Comparison of ENCODE assay signal across 8 mouse cellular contexts in genomic region chr9:95186386-95187289, GRCm38 (mm10).
DNase-seq lines count a peak whose midpoint lies in the region; ATAC-seq and TF ChIP-seq lines count a peak whose summit lies in the region.

No protein-coding gene starts in this region.

- TF ChIP-seq EP300 in heart, postnatal 0 days (IDR thresholded peaks at IDR 0.05; ENCODE audit: low read depth) = no peak

- no peak overlapping the region for H3K4me3 ChIP-seq in heart, postnatal 0 days (ENCODE audit: low read depth, low read length)
- H3K4me3 ChIP-seq in intestine, embryonic 16.5 days (ENCODE audit: low read length) = no peak overlapping the region
- no peak overlapping the region for H3K4me3 ChIP-seq in stomach, embryonic 16.5 days (replicated peaks; ENCODE audit: low read length)
- no peak overlapping the region for H3K4me3 ChIP-seq in midbrain, embryonic 13.5 days (replicated peaks)

- TF ChIP-seq CTCF in heart, postnatal 0 days (IDR thresholded peaks at IDR 0.05; ENCODE audit: low read depth) = no peak

- H3K4me2 ChIP-seq in heart, postnatal 0 days (ENCODE audit: low read depth, low read length) = no peak overlapping the region
- H3K4me2 ChIP-seq in intestine, embryonic 16.5 days (ENCODE audit: low read depth, low read length) = no peak overlapping the region
- H3K4me2 ChIP-seq in stomach, embryonic 16.5 days (ENCODE audit: low read depth, low read length) = no peak overlapping the region
- H3K4me2 ChIP-seq in midbrain, embryonic 13.5 days (replicated peaks) = no peak overlapping the region

- peak overlapping the region; percentile 39; the same call in 1 of the 2 replicates for H3K27ac ChIP-seq in heart, postnatal 0 days (ENCODE audit: low read depth)
- H3K27ac ChIP-seq in intestine, embryonic 16.5 days (ENCODE audit: low read length) = peak overlapping the region; percentile 53
- peak overlapping the region; percentile 68 for H3K27ac ChIP-seq in stomach, embryonic 16.5 days (ENCODE audit: low read length)
- no peak overlapping the region for H3K27ac ChIP-seq in midbrain, embryonic 13.5 days

- no peaks in the 10 kb centered on the region for H3K9me3 ChIP-seq in heart, postnatal 0 days (replicated peaks; ENCODE audit: control insufficient read depth, low read length)
- H3K9me3 ChIP-seq in intestine, embryonic 16.5 days (ENCODE audit: control insufficient read depth, low read length) = no peaks in the 10 kb centered on the region
- H3K9me3 ChIP-seq in stomach, embryonic 16.5 days (replicated peaks; ENCODE audit: control insufficient read depth, low read length) = no peaks in the 10 kb centered on the region
- peaks cover 3% of the 10 kb centered on the region; the same call in 1 of the 2 replicates for H3K9me3 ChIP-seq in midbrain, embryonic 13.5 days

- no peaks in the 10 kb centered on the region; the same call in 1 of the 2 replicates for H3K4me1 ChIP-seq in heart, postnatal 0 days (ENCODE audit: control insufficient read depth, insufficient read depth)
- H3K4me1 ChIP-seq in intestine, embryonic 16.5 days (ENCODE audit: control insufficient read depth, insufficient read depth, low read length) = peaks cover 9% of the 10 kb centered on the region; the same call in 1 of the 2 replicates
- H3K4me1 ChIP-seq in stomach, embryonic 16.5 days (ENCODE audit: control insufficient read depth, insufficient read depth, low read length) = peaks cover 30% of the 10 kb centered on the region
- peaks cover 5% of the 10 kb centered on the region for H3K4me1 ChIP-seq in midbrain, embryonic 13.5 days (replicated peaks)

- H3K9ac ChIP-seq in heart, postnatal 0 days (replicated peaks; ENCODE audit: low read depth, low read length) = no peak overlapping the region
- no peak overlapping the region for H3K9ac ChIP-seq in intestine, embryonic 16.5 days (ENCODE audit: low read depth, low read length)
- no peak overlapping the region for H3K9ac ChIP-seq in stomach, embryonic 16.5 days (ENCODE audit: low read length)
- H3K9ac ChIP-seq in midbrain, embryonic 13.5 days (replicated peaks) = no peak overlapping the region

- intact Hi-C loops in heart, postnatal 36 days (cut with DNase I) = loop anchor here (5.0 kb wide), 1 partner anchor 221 kb away; the partner anchor contains the start of gene Chst2

- DNase-seq in heart, postnatal 0 days (ENCODE audit: low spot score) = no peak
- no peak for DNase-seq in heart, postnatal 36 days
- peak; percentile 35 for DNase-seq in right cerebral cortex, postnatal 4 days
- no peak for DNase-seq in right cerebral cortex, postnatal 14 days
- DNase-seq in MN1 (ENCODE audit: low spot score) = no peak

- 57% methylated on average over 15 of the region's 15 CpGs for WGBS in heart, postnatal 0 days
- WGBS in intestine, embryonic 16.5 days = 46% methylated on average over 15 of the region's 15 CpGs
- 48% methylated on average over 15 of the region's 15 CpGs for WGBS in stomach, embryonic 16.5 days
- 64% methylated on average over 15 of the region's 15 CpGs for WGBS in midbrain, embryonic 13.5 days

- ATAC-seq in heart, postnatal 0 days (ENCODE audit: insufficient read depth, low read depth) = no peak
- 0 out of 2 replicates have a peak, but pooled peaks have one; percentile 21 for ATAC-seq in intestine, embryonic 16.5 days
- no peak for ATAC-seq in stomach, embryonic 16.5 days (ENCODE audit: insufficient read depth, low FRiP score)
- ATAC-seq in midbrain, embryonic 13.5 days = no peak

- H3K27me3 ChIP-seq in heart, postnatal 0 days (ENCODE audit: control insufficient read depth, insufficient read depth, low read length) = no peaks in the 10 kb centered on the region
- H3K27me3 ChIP-seq in intestine, embryonic 16.5 days (replicated peaks; ENCODE audit: control insufficient read depth, insufficient read depth, low read length) = no peaks in the 10 kb centered on the region
- H3K27me3 ChIP-seq in stomach, embryonic 16.5 days (ENCODE audit: control insufficient read depth, insufficient read depth, low read length) = no peaks in the 10 kb centered on the region
- no peaks in the 10 kb centered on the region for H3K27me3 ChIP-seq in midbrain, embryonic 13.5 days

- H3K36me3 ChIP-seq in heart, postnatal 0 days (replicated peaks; ENCODE audit: control insufficient read depth, insufficient read depth, low read length) = no peaks in the 10 kb centered on the region
- no peaks in the 10 kb centered on the region for H3K36me3 ChIP-seq in intestine, embryonic 16.5 days (ENCODE audit: control insufficient read depth, insufficient read depth, low read length)
- no peaks in the 10 kb centered on the region for H3K36me3 ChIP-seq in stomach, embryonic 16.5 days (ENCODE audit: control insufficient read depth, insufficient read depth, low read length)
- H3K36me3 ChIP-seq in midbrain, embryonic 13.5 days = no peaks in the 10 kb centered on the region
